Mouse (Mus musculus) lung, postnatal 0 days (tissue): Measurements from ENCODE around the gene Tcl1. TPM values are rescaled to one million over a fixed set of nuclear protein-coding genes. Genes with fewer than 3 reads are reported as not detected.
A peak's percentile ranks its signal among the peaks of the same experiment; 100 is the strongest.

Experiments used
- ATAC-seq: fragments of 200-750 bp; cut with Nextera tagmentation; 2 replicates; pipeline ENCODE4 v1.8.0; 2017; ENCODE audit warnings: moderate library complexity
- DNase-seq: peaks from one replicate; pipeline ENCODE4 v3.0.0-alpha.2; 2016; ENCODE audit warnings: low spot score
- H3K27ac ChIP-seq: fragments of 300-500 bp; sonication (generic); 2 replicates; pipeline ENCODE4 v1.5.1; 2014; ENCODE audit warnings: antibody characterized with exemption, mild to moderate bottlenecking, low read length, mixed read lengths
- H3K27me3 ChIP-seq: fragments of 300-500 bp; sonication (generic); replicated peaks from 2 replicates; pipeline ENCODE4 v1.6.1; 2014; ENCODE audit warnings: low read length, mixed read lengths; ENCODE audit not compliant: insufficient read depth
- H3K36me3 ChIP-seq: fragments of 300-500 bp; sonication (generic); 2 replicates; pipeline ENCODE4 v1.6.1; 2014; ENCODE audit warnings: low read length, mixed read lengths; ENCODE audit not compliant: insufficient read depth
- H3K4me1 ChIP-seq: fragments of 300-500 bp; sonication (generic); 2 replicates; pipeline ENCODE4 v1.6.1; 2014; ENCODE audit warnings: antibody characterized with exemption, low read depth, low read length, mixed read lengths; ENCODE audit not compliant: insufficient read depth
- H3K4me2 ChIP-seq: fragments of 300-500 bp; sonication (generic); replicated peaks from 2 replicates; pipeline ENCODE4 v1.6.1; 2014; ENCODE audit warnings: low read depth, mild to moderate bottlenecking, low read length, moderate library complexity, mixed read lengths
- H3K4me3 ChIP-seq: fragments of 300-500 bp; sonication (generic); 2 replicates; pipeline ENCODE4 v1.5.1; 2014; ENCODE audit warnings: low read depth, low read length
- H3K9ac ChIP-seq: fragments of 300-500 bp; sonication (generic); replicated peaks from 2 replicates; pipeline ENCODE4 v1.6.1; 2014; ENCODE audit warnings: low read depth, mild to moderate bottlenecking
- H3K9me3 ChIP-seq: fragments of 300-500 bp; sonication (generic); 2 replicates; pipeline ENCODE4 v1.6.1; 2016; ENCODE audit warnings: low read length, mixed read lengths
- CTCF ChIP-seq: IDR thresholded peaks from 2 replicates; pipeline ENCODE4 v1.5.1; 2016; ENCODE audit warnings: antibody characterized with exemption, mild to moderate bottlenecking
- EP300 ChIP-seq: IDR thresholded peaks from 2 replicates; pipeline ENCODE4 v1.6.1; 2016; ENCODE audit warnings: antibody characterized with exemption, mild to moderate bottlenecking, control low read depth
- WGBS: fragments of 180-500 bp; shearing (Covaris S2); extraction: QIAGEN DNeasy Blood & Tissue Kit; methylation state at CpG from one replicate; pipeline ENCODE4 v1.1.7; 2014; 5-methylcytosine and 5-hydroxymethylcytosine counted together
- polyA plus RNA-seq: library from polyadenylated mRNA; unstranded; fragments of >200 nt; fragmentation: Nextera tagmentation; extraction: Ambion mirVana; gene quantifications from 2 replicates; pipeline ENCODE4 v1.2.1, GENCODE M21; 2015

The Tcl1 gene
- polyA plus RNA-seq, 1 experiment from 2014 or later: not detected

DNA sequence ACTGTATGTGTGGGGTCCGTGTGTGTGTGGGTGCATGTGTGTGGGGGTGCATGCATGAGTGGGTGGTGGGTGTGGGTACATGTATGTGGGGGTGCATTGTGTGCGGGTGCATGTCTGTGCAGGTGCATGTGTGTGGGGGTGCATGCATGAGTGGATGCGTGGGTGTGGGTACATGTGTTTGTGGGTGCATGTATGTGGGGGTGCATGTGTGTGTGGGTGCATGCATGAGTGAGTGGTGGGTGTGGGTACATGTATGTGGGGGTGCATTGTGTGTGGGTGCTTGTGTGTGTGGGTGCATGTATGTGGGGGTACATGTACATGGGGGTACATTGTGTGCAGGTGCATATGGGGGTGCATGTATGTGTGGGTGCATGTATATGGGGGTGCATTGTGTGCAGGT lies 31.2 kb upstream of the Tcl1 start:
- ATAC-seq: no peak
- Histone ChIP-seq H3K27ac (no peak overlapping the region), H3K9ac (no peak overlapping the region), H3K9me3 (no peaks in the 10 kb centered on the region), H3K36me3 (no peaks in the 10 kb centered on the region), H3K4me2 (no peak overlapping the region), H3K4me3 (no peak overlapping the region), H3K27me3 (no peaks in the 10 kb centered on the region), H3K4me1 (peaks cover 2% of the 10 kb centered on the region)
- no peak for DNase-seq
- 87% methylated on average over 3 of the region's 3 CpGs for WGBS
- no peak for TF ChIP-seq EP300
- no peak for TF ChIP-seq CTCF

GRCm38 (mm10) chr12:105248763-105249233 lies 26.2 kb upstream of the Tcl1 start:
- H3K36me3 ChIP-seq: no peaks in the 10 kb centered on the region
- no peaks in the 10 kb centered on the region for H3K9me3 ChIP-seq
- H3K27me3 ChIP-seq: no peaks in the 10 kb centered on the region
- no peak overlapping the region; the same call in 1 of the 2 replicates for H3K4me2 ChIP-seq
- ATAC-seq: 0 out of 2 replicates have a peak, but pooled peaks have one; percentile 11
- peaks cover 5% of the 10 kb centered on the region for H3K4me1 ChIP-seq
- H3K9ac ChIP-seq: no peak overlapping the region
- no peak overlapping the region for H3K4me3 ChIP-seq
- no peak for TF ChIP-seq CTCF
- no peak for TF ChIP-seq EP300
- under 1% methylated on average over 9 of the region's 9 CpGs for WGBS
- DNase-seq: no peak
- H3K27ac ChIP-seq: no peak overlapping the region

DNA sequence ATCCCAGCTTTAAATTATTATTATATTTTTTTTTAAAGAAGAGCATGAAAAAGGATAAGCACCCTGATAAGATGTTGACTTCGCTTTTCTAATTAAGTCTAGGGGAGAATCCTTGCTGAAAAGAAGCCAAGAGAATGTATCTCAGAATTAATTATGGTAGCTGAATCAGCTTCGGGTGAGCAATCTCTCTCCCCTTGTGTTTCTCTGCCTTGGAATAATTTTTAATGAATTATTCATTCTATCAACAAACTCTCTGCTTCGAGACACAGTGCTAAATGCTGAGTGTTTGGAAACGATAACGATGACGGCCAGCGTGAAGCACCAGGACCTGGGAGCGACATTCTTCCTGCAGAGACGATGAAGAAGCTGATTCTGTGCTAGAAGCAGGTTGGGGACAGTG lies 16.5 kb upstream of the Tcl1 start:
- no peaks in the 10 kb centered on the region for H3K27me3 ChIP-seq
- no peak overlapping the region for H3K4me3 ChIP-seq
- no peaks in the 10 kb centered on the region for H3K9me3 ChIP-seq
- H3K27ac ChIP-seq: no peak overlapping the region
- no peak overlapping the region for H3K4me2 ChIP-seq
- no peaks in the 10 kb centered on the region for H3K4me1 ChIP-seq
- WGBS: 75% methylated on average over 9 of the region's 9 CpGs
- ATAC-seq: no peak
- H3K9ac ChIP-seq: no peak overlapping the region
- H3K36me3 ChIP-seq: no peaks in the 10 kb centered on the region
- DNase-seq: no peak
- TF ChIP-seq EP300 (no peak), CTCF (no peak)

DNA sequence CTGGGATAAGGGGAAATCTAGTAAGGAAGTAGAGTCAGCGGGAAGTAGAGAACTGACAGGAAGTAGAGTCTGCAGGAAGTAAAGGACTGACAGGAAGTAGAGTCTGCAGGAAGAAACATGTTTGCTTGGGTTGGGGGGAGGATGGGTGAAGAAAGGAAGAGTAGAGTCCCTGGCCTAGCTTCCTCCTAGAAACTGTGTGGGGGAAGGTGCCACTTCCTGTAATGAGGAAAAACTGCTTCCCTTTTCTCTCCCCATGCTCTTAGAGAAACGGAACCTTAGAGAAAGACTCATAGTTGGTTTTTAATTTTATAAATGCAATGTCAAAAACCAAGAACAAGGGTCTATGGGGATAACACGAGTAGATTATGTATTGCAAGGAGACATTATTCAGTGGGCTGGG lies 12.5 kb upstream of the Tcl1 start:
- no peak overlapping the region for H3K4me3 ChIP-seq

GRCm38 (mm10) chr12:105234362-105234761 lies 11.8 kb upstream of the Tcl1 start:
- Histone ChIP-seq H3K4me2 (no peak overlapping the region), H3K4me3 (no peak overlapping the region), H3K36me3 (no peaks in the 10 kb centered on the region), H3K9ac (no peak overlapping the region), H3K27me3 (no peaks in the 10 kb centered on the region), H3K27ac (no peak overlapping the region), H3K9me3 (no peaks in the 10 kb centered on the region), H3K4me1 (no peaks in the 10 kb centered on the region)
- DNase-seq: no peak
- no peak for ATAC-seq
- 63% methylated on average over 11 of the region's 11 CpGs for WGBS
- TF ChIP-seq CTCF (no peak), EP300 (no peak)

More for the DNA sequence above, 12.5 kb upstream of the Tcl1 start:
- H3K4me1 ChIP-seq: no peaks in the 10 kb centered on the region
- no peaks in the 10 kb centered on the region for H3K9me3 ChIP-seq
- ATAC-seq: no peak
- no peaks in the 10 kb centered on the region for H3K27me3 ChIP-seq
- no peak for TF ChIP-seq CTCF
- TF ChIP-seq EP300: no peak
- 63% methylated on average over 3 of the region's 3 CpGs for WGBS
- H3K36me3 ChIP-seq: no peaks in the 10 kb centered on the region
- H3K27ac ChIP-seq: no peak overlapping the region
- DNase-seq: no peak
- no peak overlapping the region for H3K4me2 ChIP-seq
- no peak overlapping the region for H3K9ac ChIP-seq

GRCm38 (mm10) chr12:105224621-105225320 lies 2.2 kb upstream of the Tcl1 start:
- H3K27me3 ChIP-seq: no peaks in the 10 kb centered on the region
- H3K9me3 ChIP-seq: no peaks in the 10 kb centered on the region
- no peak overlapping the region for H3K27ac ChIP-seq
- no peak overlapping the region for H3K4me3 ChIP-seq
- no peaks in the 10 kb centered on the region for H3K36me3 ChIP-seq
- H3K9ac ChIP-seq: no peak overlapping the region
- WGBS: 54% methylated on average over 16 of the region's 16 CpGs
- TF ChIP-seq EP300 (no peak), CTCF (no peak)
- no peaks in the 10 kb centered on the region for H3K4me1 ChIP-seq
- H3K4me2 ChIP-seq: no peak overlapping the region
- ATAC-seq (no peak), DNase-seq (no peak)
